Mouse (Mus musculus) hindbrain, embryonic 15.5 days (tissue): ENCODE measurements around the gene Gpr182. TPM values are rescaled to one million over a fixed set of nuclear protein-coding genes. Genes with fewer than 3 reads are reported as not detected.

Source experiments
- ATAC-seq: fragments of 200-750 bp; cut with Nextera tagmentation; 2 replicates; pipeline ENCODE4 v1.8.0; 2017; ENCODE audit warnings: low read depth, moderate number of reproducible peaks, moderate TSS enrichment; ENCODE audit not compliant: low FRiP score
- H3K27ac ChIP-seq: fragments of 300-500 bp; sonication (generic); replicated peaks from 2 replicates; pipeline ENCODE4 v1.5.1; 2015; ENCODE audit warnings: mild to moderate bottlenecking, inconsistent platforms
- H3K27me3 ChIP-seq: fragments of 300-500 bp; sonication (generic); 2 replicates; pipeline ENCODE4 v1.6.1; 2015; ENCODE audit warnings: control low read depth, inconsistent platforms
- H3K36me3 ChIP-seq: fragments of 300-500 bp; sonication (generic); 2 replicates; pipeline ENCODE4 v1.6.1; 2015; ENCODE audit warnings: control low read depth, inconsistent platforms
- H3K4me1 ChIP-seq: fragments of 300-500 bp; sonication (generic); replicated peaks from 2 replicates; pipeline ENCODE4 v1.6.1; 2015; ENCODE audit warnings: control low read depth, inconsistent platforms
- H3K4me2 ChIP-seq: fragments of 300-500 bp; sonication (generic); 2 replicates; pipeline ENCODE4 v1.6.1; 2015; ENCODE audit warnings: moderate library complexity, mild to moderate bottlenecking, inconsistent platforms
- H3K4me3 ChIP-seq: fragments of 300-500 bp; sonication (generic); 2 replicates; pipeline ENCODE4 v1.5.1; 2015; ENCODE audit warnings: mild to moderate bottlenecking, inconsistent platforms
- H3K9ac ChIP-seq: fragments of 300-500 bp; sonication (generic); 2 replicates; pipeline ENCODE4 v1.6.1; 2015; ENCODE audit warnings: inconsistent platforms
- H3K9me3 ChIP-seq: fragments of 300-500 bp; sonication (generic); 2 replicates; pipeline ENCODE4 v1.6.1; 2016; ENCODE audit warnings: control low read depth, inconsistent platforms
- WGBS: fragments of 180-500 bp; shearing (Covaris S2); methylation state at CpG from one replicate; pipeline ENCODE4 v1.1.7; 2015; 5-methylcytosine and 5-hydroxymethylcytosine counted together
- polyA plus RNA-seq: library from polyadenylated mRNA; unstranded; fragments of >200 nt; fragmentation: Nextera tagmentation; extraction: Ambion mirVana; gene quantifications from 2 replicates; pipeline ENCODE4 v1.2.1, GENCODE M21; 2015

The Gpr182 gene
- polyA plus RNA-seq, 1 experiment from 2014 or later, result 1.8 TPM

DNA sequence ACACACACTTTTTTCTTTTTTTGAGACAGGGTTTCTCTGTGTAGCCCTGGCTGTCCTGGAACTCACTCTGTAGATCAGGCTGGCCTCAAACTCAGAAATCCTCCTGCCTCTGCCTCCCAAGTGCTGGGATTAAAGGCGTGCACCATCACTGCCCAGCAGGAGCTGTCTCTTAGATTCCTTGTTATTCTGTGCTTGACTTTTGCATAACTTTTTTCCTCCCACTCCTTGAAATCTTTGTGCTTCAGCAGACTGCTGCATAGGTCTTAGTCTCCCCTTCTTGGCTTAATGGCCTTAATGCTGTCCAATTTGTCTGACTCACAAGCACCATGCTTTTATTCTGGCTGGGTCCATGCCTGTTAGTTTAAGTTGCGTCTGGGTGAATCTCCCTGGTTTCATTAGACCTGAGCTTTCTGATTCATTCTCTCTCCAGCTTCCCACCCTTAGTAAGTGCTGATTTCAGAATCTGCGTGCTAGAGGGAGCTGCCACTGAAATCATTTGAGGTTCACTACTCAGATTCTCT lies 42.6 kb downstream of the Gpr182 start:
- H3K9me3 ChIP-seq, result no peaks in the 10 kb centered on the region
- H3K9ac ChIP-seq, result no peak overlapping the region
- no peak for ATAC-seq
- no peaks in the 10 kb centered on the region for H3K4me1 ChIP-seq
- H3K27ac ChIP-seq, result no peak overlapping the region
- no peaks in the 10 kb centered on the region for H3K27me3 ChIP-seq
- H3K4me3 ChIP-seq, result no peak overlapping the region
- H3K4me2 ChIP-seq, result no peak overlapping the region
- 88% methylated on average over 3 of the region's 3 CpGs for WGBS
- H3K36me3 ChIP-seq, result no peaks in the 10 kb centered on the region

DNA sequence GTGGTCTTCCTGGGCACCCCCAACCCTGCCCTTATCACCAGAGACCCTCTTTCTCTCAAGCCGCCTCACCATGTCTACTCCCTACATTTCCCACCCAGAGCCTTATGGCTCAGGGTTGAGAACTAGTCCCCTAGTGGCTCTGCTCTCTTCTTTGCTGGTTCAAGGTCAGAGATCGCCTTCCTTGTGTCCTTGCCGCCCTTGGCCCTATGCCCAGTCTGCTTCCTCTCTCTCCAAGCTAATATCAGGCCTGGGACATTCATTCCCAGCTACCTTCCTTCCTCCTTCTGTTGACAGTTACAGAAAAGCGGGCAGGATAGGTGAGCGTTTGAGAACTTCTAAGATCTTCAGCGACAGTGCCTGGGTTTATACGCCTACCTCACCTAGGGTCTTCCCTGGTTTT lies 43.8 kb downstream of the Gpr182 start:
- H3K27ac ChIP-seq, result no peak overlapping the region
- H3K4me3 ChIP-seq, result no peak overlapping the region
- no peak overlapping the region for H3K9ac ChIP-seq
- no peak overlapping the region for H3K4me2 ChIP-seq
- no peaks in the 10 kb centered on the region for H3K4me1 ChIP-seq
- no peaks in the 10 kb centered on the region for H3K27me3 ChIP-seq
- 86% methylated on average over 7 of the region's 7 CpGs for WGBS
- no peak for ATAC-seq
- no peaks in the 10 kb centered on the region for H3K9me3 ChIP-seq
- H3K36me3 ChIP-seq, result no peaks in the 10 kb centered on the region

DNA sequence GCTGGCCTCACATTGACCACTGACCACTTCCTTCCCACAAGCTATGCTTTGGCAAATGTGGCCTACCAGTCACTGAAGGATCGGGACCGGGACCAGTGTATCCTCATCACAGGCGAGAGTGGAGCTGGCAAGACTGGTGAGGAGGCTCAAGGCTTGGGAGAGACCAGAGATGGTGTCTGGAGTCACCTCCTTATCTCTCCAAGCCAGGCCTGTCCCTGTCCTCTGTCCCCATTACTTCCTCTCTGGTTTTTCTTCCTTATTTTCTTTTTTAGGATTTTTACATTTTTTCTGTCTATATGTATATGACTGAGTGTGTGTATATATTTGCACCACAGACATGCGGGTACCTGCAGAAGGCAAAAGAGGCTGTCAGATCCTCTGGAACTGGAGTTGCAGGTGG lies 45.7 kb downstream of the Gpr182 start:
- H3K27me3 ChIP-seq, result no peaks in the 10 kb centered on the region
- no peaks in the 10 kb centered on the region for H3K9me3 ChIP-seq
- no peak overlapping the region for H3K4me2 ChIP-seq
- no peaks in the 10 kb centered on the region for H3K36me3 ChIP-seq
- no peak for ATAC-seq
- H3K27ac ChIP-seq, result no peak overlapping the region
- no peaks in the 10 kb centered on the region for H3K4me1 ChIP-seq
- H3K9ac ChIP-seq, result no peak overlapping the region
- WGBS, result 91% methylated on average over 4 of the region's 4 CpGs
- no peak overlapping the region for H3K4me3 ChIP-seq

DNA sequence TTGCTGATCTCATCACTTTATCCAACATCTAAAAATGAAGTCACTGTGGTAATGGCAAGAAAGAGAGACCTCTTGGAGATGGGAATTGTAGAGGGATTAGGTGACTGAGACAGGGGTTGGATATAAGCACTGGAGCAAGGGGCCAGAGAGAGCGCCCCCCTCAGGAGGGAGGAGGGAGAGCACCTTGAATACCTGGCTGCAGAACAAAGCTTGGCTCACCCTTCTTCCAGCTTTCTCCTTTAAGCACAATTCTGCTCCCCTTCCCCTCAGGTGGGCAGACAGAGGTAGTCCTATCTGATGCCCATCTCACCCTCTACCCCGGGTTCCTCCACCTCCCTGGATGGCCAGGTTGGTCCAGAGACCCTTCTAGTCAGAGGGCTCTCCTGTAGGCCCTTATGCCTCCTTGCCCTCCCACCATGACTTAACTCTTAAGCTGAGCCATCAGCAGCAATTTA lies 46.7 kb downstream of the Gpr182 start, which contains the start of gene Myo1a:
Gene Myo1a (plus strand): TSS at position 405 of the 455 bp plus-strand sequence.
- no peaks in the 10 kb centered on the region for H3K4me1 ChIP-seq
- WGBS, result 70% methylated on average over 2 of the region's 2 CpGs

DNA sequence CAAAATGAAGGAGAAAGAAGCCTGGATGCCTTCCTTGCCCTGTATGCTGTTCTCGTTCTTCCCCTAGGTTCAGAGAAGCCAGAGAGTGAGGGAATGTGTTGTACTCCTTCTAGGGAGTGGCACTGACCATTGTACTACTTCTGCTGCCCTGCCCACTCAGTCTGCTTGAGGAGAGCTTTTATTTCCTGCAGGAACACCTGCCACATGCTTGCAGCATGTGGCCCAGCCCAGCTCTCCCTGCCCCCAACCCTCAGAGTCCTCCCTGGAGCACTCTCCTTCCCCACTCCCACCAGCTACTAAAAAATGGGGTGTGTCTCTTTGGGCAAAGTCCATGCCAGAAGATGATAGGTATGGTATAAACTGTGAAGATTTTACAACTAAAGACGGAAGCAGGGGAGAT lies 47.2 kb downstream of the Gpr182 start:
- no peak for ATAC-seq
- 62% methylated on average over 2 of the region's 2 CpGs for WGBS

More for the DNA sequence above, 46.7 kb downstream of the Gpr182 start, which contains the start of gene Myo1a:
- no peak within 1 kb of the TSS for H3K4me3 ChIP-seq
- no peaks in the 10 kb centered on the region for H3K36me3 ChIP-seq
- no peak within 1 kb of the TSS for H3K27ac ChIP-seq
- no peak within 1 kb of the TSS for H3K9ac ChIP-seq
- no peak within 1 kb of the TSS for H3K4me2 ChIP-seq
- H3K27me3 ChIP-seq, result no peaks in the 10 kb centered on the region
- H3K9me3 ChIP-seq, result no peaks in the 10 kb centered on the region
- no peak for ATAC-seq

DNA sequence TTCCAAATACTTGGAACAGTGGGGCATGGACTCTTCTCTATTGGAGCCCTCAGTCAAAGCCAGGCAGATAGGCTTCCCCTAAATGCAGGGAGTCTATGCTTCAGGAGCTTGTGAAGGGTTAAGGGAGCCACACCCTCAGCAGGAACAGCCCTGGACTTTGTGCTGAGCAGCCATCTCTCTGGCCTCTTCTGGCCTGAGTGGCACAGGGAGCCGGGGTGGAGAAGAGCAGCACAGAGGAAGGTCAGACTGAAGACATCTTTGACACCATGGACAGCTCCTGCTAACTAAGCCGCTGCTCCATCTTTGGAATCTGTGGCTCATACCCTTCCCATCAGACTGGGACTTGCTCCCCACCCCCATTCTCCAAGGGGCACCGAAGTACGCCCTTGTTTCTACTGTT lies 48.2 kb downstream of the Gpr182 start:
- Histone ChIP-seq H3K4me3 (no peak overlapping the region), H3K4me1 (no peaks in the 10 kb centered on the region), H3K27me3 (no peaks in the 10 kb centered on the region), H3K36me3 (no peaks in the 10 kb centered on the region), H3K9me3 (no peaks in the 10 kb centered on the region), H3K4me2 (no peak overlapping the region), H3K9ac (no peak overlapping the region), H3K27ac (no peak overlapping the region)
- ATAC-seq, result no peak
- WGBS, result 51% methylated on average over 4 of the region's 4 CpGs

More for the DNA sequence above, 47.2 kb downstream of the Gpr182 start:
- H3K4me3 ChIP-seq, result no peak overlapping the region
- no peaks in the 10 kb centered on the region for H3K9me3 ChIP-seq
- no peaks in the 10 kb centered on the region for H3K4me1 ChIP-seq
- H3K36me3 ChIP-seq, result no peaks in the 10 kb centered on the region
- H3K27me3 ChIP-seq, result no peaks in the 10 kb centered on the region
- H3K9ac ChIP-seq, result no peak overlapping the region
- H3K4me2 ChIP-seq, result no peak overlapping the region
- H3K27ac ChIP-seq, result no peak overlapping the region

DNA sequence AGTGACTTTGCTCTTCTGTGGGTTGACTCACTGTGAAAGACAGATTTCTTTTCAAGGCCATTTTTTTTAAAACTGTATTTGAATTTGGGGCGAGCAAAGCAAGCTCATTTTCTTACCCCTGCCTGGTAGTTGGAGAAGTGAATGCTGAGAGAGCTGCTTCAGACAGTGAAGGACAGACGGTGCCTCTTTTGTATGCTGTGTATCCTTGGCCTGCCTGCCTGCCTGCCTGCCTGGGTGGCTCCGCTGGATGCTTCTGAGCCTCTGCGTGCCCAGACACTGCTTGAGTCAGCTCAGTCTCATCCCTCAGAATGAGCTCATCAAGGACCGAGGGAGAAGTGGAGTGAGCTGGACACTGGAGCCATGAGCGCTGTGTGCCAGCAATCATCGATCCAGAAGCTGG lies 52.6 kb downstream of the Gpr182 start:
- H3K4me3 ChIP-seq, result no peak overlapping the region
- no peak overlapping the region for H3K4me2 ChIP-seq
- no peak overlapping the region for H3K27ac ChIP-seq
- 93% methylated on average over 7 of the region's 7 CpGs for WGBS
- ATAC-seq, result no peak
- no peak overlapping the region for H3K9ac ChIP-seq
- no peaks in the 10 kb centered on the region for H3K9me3 ChIP-seq
- no peaks in the 10 kb centered on the region for H3K4me1 ChIP-seq
- no peaks in the 10 kb centered on the region for H3K27me3 ChIP-seq
- H3K36me3 ChIP-seq, result 0 out of 2 replicates have a peak, but pooled peaks cover 4% of the 10 kb centered on the region

Other genes with a start within 250 kb of the Gpr182 start
- 20.7 and 24.4 TPM in 2 replicates for gene Ndufa4l2, start 236.8 kb downstream of the Gpr182 start, polyA plus RNA-seq
- gene Shmt2, start 229.3 kb downstream of the Gpr182 start, polyA plus RNA-seq, result 56.2 and 64.8 TPM in 2 replicates
- 161 and 194 TPM in 2 replicates for gene Nxph4, start 217.2 kb downstream of the Gpr182 start, polyA plus RNA-seq
- gene Lrp1, start 130.6 kb downstream of the Gpr182 start, polyA plus RNA-seq, result 102 and 114 TPM in 2 replicates
- 6.2 and 6.3 TPM in 2 replicates for gene Stat6, start 108.7 kb downstream of the Gpr182 start, polyA plus RNA-seq
- gene Nemp1, start 84.8 kb downstream of the Gpr182 start, polyA plus RNA-seq, result 3.1 and 3.4 TPM in 2 replicates
- 2.5 and 2.7 TPM in 2 replicates for gene Nab2, start 83.2 kb downstream of the Gpr182 start, polyA plus RNA-seq
- gene Myo1a, start 46.6 kb downstream of the Gpr182 start, polyA plus RNA-seq, result 0.72 and 0.77 TPM in 2 replicates
- 0.42 and 1.2 TPM in 2 replicates for gene Tac2, start 27.3 kb downstream of the Gpr182 start, polyA plus RNA-seq
- 3.2 and 4.1 TPM in 2 replicates for gene Zbtb39, start 12.2 kb downstream of the Gpr182 start, polyA plus RNA-seq
- 0.08 TPM in 1 of 2 replicates, not detected in the other for gene Rdh1, start 8.0 kb upstream of the Gpr182 start, polyA plus RNA-seq
- not detected in 2 replicates for gene Rdh16f1, start 8.1 kb upstream of the Gpr182 start, polyA plus RNA-seq
- gene Rdh9, start 24.7 kb upstream of the Gpr182 start, polyA plus RNA-seq, result 0.09 and 0.21 TPM in 2 replicates
- gene Rdh16, start 49.4 kb upstream of the Gpr182 start, polyA plus RNA-seq, result not detected in 2 replicates
- not detected in 2 replicates for gene Rdh19, start 98.2 kb upstream of the Gpr182 start, polyA plus RNA-seq
- not detected in 2 replicates for gene Rdh16f2, start 114.7 kb upstream of the Gpr182 start, polyA plus RNA-seq
- not detected in 2 replicates for gene Rdh7, start 137.1 kb upstream of the Gpr182 start, polyA plus RNA-seq
- gene Sdr9c7, start 146.8 kb upstream of the Gpr182 start, polyA plus RNA-seq, result not detected in 2 replicates